Mouse (Mus musculus) WW6 (cell line): ENCODE results near the gene St8sia1.

ENCODE experiments used
- DNase-seq: peaks from one replicate; pipeline ENCODE4 v3.0.0-alpha.2; 2013; ENCODE audit warnings: low read depth, low spot score

St8sia1 gene

DNA sequence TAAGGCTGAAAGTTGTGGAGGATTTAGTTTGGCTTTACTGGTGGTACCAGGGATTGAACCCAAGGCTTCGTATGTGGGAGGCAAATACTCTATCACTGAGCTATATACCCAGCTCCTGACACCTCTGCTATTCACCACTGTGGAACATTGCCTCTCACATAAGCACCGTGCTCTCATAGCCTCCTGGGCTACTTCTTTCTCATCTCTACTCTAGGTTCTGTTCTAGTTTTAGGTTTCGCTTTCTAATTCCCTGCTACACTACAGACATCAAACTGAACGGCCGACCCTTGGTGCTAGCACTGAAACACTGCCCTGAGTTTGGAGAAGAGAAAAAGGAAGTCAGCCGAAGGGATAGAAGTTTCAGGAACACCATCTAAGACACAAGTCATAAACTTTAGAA is 99.1 kb downstream of the St8sia1 start:
- no peak for DNase-seq

DNA sequence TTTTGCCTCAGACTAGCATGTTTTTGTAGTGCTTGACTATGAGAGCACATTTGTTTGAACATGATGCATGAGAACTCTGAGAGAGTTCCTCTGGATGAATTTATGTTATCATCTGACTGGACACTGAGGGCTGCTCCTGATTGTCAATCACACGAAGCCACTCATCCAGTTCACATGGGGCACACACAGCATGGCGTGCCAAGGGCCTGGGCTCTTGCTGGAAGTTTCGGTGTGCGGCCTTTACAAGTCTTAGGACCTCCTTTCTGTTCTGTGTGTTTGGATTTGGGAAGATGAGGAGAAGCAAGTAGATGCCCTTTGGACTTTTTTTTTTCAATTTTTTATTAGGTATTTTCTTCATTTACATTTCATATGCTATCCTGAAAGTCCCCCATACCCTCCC is 100.4 kb downstream of the St8sia1 start:
- no peak for DNase-seq

DNA sequence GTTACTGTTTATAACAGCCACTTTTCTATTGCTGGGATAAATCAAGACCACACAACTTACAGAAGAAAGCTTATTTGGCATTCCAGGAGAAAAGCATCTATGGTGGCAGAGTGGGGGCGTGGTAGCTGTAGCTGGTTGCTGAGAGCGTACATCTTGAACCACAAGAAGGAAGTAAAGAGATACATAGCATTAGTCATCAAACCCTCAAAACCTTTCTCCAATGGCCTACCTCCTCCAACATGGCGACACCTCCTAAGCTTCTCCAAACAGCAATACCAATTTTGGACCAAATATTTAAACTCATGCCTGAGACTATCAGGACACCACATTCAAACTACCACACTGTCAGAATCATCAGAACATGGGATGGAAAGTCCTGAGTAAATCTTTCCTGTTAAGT is 102.0 kb downstream of the St8sia1 start:
- DNase-seq = no peak

DNA sequence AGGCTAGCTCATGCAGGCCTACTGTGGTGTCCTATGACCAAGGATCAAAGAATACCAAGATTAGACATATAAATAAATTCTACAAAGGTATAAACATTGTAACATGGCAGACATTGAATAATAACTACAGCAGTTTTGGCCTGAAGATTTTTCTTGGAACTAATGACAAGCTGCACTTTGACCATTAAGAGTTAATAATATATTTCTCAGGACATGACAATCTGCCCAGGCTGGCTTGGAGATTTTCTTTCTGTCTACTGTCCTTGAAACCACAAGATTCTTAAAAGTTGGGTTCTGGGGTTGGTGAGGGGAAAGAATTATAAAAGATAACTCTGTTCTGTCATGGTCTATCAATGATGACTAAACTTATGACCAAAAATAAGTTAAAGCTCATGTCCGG is 103.9 kb downstream of the St8sia1 start:
- no peak for DNase-seq

DNA sequence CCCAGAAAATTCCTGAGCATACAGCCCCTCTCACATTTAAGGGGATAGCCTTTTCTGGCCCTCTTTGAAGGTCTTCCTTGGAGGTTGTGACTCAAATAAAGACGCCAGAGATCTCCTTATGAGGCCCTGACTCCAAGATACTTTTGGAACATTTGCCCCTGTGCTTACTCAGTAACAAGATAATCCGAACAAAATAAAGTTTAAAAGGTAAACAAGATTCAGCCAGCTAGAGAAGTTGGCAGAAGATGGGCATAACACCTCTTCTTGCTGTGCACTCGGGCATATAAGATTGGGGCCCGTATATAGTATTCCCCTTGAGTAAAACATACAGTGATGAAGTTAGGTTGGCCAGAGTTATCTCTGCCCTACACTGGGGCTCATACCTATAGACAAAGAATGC is 104.3 kb downstream of the St8sia1 start:
- no peak for DNase-seq

DNA sequence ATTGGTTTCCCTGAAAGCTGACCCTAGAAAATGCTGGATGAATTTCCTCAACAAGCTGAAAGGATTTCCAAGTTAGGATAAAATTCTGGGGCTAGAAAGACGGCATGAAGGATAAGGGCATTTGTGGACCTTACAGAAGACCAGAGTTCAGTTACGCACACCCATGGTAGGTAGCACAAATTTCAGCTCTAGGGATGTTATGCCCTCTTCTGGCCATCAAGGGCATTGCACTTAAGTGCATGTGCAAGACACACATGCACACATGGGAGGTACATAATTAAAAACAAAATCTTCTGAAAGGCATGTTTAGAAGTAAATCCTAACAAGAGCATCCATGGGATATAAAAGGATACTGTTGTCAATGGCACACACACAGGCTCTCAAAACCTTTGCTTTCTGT is 105.3 kb downstream of the St8sia1 start:
- DNase-seq = no peak

DNA sequence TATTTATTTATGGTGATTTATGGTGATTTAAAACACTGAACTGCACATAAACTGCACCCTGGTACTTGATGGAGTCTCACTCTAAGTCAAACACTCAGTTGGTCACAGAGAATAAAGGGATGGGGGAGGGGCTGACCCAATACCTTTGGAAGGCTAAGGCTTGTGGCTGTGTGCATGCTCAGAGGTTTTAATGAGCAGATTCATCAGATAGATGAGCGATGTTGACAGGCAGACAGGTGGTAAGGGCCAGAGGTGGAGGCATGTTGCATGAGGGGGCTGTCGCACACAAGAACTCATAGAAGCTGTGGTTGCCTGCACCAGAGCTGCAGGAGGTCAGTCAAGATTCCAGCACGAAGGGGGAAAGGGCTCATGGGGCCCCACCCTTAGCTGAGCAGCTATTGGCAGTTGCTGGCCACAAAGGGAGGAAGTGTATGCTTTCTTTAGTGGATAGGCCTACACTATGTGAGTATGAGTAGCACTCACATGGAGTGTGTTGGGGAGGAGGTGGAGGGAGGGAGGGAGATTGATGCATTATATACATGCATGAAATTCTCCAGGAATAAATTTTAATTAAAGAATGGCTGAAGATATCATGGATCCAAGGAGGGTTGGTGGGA is 107.9 kb downstream of the St8sia1 start:
- DNase-seq = no peak

DNA sequence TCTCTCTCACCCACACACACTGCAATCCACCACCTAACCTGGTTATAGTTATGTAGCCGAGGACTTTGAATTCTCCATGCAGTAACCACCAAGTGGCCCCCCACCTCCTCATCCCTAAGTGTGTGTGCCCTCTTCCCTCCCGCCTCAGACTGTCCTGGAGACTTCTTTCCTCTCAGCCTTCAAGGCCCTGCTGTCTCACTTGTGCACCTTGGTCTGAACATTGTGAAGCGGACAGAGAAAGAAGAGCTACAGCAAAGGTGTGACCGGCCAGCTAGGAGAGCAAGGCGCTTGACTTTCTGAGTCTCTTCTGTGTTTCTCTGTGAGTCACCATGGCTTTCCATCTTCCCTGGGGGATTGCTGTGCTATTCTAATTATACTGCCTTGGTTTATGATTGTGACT is 108.5 kb downstream of the St8sia1 start:
- no peak for DNase-seq

DNA sequence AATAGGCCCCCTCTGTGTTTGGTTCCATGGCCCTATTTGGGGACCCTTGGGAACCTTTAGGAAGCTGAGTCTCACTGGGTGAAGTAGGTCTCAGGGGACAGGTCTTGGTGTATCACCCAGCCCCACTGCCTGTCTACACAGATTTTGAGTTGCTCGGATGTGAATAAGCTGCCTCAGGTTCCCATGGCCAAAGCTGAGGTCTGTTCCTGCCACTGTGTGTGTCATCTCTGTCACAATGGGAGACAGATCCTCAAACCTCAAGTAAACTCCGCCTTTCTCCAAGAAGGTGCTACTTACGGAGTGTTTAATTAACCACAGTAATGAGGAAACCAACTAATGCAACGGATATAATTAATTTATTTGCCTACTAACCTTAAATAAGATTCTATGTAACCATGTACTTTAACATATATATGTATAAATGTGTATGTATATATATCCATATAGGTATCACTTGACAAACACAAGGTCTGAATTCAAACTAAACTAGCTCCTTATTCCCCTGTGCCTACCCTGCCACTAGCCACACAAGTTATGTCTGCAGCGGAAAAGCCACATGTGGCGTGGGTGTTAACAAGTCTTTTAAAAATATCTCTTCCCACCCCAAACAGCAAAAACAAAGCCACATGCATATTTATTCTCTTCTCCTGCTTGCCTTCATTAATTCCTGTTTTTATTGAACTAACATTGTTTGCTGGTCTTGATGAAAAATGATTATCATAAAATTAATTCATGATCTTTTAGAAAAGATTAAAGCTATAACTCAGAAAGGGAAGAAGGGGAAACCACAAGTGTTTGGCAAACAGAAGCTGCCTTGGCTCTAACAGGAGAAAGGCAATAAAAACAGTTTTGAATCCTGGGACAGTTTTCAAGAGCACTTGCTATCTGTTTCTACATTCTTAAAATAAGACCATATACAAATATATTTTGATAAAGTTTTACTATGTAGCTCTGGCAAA is 111.6 kb downstream of the St8sia1 start:
- no peak for DNase-seq

DNA sequence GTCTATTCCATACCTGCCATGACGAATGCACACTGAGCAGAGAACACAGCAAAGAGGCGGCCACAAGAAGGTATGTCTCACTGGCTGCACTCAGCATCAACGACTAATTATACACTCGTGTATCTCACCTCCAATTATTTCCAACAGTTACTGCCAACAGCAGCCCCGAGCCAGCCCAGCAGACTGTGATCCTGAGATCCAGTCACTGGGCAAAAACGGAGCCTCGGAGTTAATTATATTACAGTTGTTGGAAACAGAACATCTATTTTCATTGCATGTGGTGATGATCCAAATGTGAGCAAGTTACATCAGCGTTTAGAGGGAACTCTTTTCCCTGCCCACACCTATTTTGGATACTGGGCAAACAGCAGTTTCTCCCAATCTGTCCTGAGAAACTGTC is 113.8 kb downstream of the St8sia1 start:
- no peak for DNase-seq

DNA sequence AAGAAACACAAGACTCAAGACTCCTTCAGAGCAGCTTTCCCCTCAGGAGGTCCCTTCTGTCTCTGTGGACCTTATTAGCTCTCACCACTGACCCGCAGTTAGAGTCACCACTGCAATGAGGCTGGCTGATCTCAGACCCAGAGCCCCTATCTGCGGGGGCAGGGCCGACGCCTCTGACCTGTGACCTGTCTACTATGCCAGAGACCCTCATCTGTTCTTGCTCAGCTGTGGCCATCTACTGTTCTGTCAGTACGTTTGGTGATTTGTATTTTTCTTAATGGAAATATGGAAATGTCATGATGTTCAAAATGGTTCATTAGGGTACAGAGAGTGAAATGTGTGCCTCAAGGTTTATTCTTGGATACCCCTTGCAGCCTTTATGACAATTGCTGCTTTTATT is 114.9 kb downstream of the St8sia1 start:
- DNase-seq = no peak

DNA sequence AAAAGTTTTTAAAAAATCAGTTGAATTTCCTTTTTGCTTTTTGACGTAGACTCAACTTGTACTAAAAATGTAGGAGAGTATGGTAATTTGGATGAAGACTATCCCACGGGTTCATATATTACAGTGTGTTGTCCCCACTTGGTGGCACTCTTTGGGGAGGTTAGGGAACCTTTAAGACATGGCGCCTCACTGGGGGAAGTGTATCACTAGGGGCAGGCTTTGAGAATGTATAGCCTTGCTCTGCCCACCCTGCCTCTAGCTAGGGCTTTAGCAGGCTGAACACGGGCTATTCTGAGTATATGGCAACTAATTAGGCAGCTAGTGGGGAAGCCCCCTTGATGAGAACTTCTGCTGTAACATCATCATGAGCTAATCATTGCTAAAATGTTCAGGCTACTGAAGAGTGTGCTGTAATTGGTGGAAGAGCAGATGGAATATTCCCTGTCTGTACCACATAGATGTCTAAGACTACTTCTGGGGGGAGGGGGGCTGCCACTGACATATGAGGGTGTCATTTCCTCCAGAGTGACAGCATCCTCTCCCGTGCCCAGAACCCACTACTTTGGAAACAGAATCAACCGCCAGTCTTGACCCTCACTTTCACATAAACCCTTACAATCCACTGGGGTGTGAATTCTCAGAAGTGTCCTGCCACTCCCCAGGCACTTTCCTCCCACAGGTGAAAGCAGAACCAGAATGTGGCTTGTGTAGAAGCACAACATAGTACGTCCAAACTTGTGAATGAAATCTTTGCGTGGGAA is 116.2 kb downstream of the St8sia1 start:
- DNase-seq = no peak

DNA sequence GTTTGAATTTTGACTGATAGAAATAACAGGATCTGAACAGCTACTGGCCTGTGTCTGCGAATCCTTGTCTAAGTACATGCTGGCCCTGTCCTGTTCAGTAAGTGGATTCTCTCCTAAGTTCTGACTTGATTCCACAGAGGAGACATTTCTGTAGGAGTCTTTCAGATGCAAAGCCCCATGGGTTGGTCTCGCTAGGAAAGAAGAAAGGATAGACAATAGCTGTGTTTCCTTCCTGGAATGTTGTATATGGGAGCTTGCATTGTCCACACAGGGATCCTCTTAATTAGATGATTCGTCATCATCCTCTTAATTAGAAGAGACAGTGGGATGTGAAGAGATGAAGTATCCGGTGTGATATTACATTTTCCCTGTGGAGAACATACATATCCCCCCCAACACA is 117.4 kb downstream of the St8sia1 start:
- no peak for DNase-seq

DNA sequence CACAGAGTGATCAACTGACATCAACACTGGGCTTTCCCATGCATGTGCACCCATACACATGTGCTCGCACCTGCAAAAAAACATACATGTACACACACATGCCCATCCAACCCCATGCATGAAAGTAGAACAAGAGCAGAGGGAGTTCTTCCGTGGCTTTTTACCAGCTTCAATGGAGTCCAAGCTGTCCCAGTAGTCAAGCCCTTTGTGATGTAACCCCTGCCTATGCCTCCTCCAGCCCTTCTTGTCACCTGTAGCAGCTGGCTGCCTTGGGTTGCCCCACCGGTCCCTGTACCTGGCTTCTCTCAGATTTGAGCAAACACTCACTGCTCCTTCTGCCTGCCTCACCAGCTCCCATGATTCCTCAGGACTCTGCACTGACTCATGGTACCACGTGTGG is 119.2 kb downstream of the St8sia1 start:
- DNase-seq = no peak

DNA sequence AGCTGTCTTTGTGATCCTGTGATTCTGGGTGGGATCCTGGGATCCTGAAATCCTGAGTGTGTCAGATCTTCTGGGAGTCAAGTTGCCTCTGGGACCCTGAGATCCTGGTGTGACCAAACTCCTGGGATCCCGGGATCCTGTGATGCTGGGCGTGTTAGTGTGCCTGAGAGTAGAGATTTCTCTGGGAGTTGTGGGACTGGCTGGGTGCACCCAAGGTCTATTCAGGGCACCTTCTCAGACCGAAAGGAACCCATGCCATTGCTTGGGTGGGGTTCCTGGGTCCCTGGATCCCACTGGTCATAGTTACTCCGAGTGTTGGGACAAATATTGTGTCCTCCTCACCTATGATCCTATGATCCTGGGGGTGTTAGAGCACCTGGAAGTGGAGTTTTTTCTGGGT is 120.2 kb downstream of the St8sia1 start:
- no peak for DNase-seq

DNA sequence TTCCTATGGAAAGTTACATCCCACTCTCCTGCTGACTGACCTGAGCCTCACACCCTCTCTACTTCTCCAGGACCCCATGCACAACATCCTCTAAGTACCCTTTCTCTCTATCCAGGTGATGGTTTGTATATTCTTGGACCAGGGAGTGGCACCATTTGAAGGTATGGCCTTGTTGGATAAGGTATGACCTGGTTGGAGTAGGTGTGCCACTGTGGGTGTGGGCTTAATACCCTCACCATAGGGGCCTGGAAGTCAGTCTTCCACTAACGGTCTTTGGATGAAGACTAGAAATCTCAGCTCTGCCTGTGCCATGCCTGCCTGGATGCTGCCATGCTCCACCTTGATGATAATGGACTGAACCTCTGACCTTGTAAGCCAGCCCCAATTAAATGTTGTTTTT is 125.8 kb downstream of the St8sia1 start:
- DNase-seq = no peak

DNA sequence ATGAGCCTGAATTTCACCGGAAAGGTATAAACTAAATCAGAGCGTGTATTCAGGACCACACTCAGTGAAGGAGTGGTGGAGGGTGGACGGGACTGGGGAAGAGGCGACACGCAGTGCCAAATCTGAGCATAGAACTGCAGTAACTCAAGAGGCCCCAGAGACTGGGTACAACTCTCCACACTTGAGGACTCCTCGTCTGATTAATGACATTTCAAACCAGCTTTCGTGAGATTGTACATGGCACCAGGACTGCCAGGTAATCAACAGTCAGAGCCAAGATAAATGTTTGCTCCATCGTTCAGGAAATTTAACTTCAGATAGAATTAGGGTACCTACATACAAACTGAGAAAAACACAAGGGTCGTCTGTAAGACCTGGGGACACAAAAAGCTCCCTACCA is 126.9 kb downstream of the St8sia1 start:
- DNase-seq = no peak

DNA sequence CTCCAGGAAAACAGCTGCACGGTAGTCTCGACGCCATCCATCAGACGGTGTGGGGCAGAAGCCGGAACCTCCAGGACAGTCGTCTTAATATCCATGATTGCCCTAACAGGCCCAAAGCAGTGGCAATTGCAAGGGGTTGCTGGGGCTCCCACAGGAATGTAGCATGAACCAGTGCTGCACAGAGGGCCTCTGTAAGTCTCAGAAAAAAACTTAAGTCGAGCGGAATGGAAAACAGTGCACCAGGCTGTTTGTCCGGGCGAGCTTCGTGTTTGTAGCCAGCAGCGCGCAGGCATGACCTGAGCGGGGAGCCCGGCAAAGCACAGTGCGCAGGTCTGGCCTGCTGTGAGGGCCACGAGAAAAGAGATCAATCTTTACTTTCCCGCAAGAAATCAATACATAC is 128.5 kb downstream of the St8sia1 start:
- DNase-seq = no peak

DNA sequence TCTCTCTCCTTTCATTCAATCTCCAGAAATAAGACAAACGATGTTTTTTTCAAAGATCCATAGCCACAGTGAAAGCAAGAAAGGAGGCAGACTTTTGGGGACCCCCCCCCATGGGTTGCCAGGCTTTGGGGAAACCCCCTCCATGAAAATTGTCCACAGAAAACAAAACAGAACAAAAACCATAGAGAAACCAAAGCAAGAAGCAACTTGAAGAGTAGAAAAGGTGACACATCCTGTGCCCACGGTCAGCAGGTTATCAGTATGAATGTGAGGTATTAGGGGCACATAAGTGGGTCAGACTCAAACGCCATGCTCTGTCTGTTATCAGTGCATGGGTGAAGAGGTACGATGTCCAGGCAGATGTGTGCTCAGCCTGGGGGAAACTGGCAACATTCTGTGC is 129.3 kb downstream of the St8sia1 start:
- no peak for DNase-seq

DNA sequence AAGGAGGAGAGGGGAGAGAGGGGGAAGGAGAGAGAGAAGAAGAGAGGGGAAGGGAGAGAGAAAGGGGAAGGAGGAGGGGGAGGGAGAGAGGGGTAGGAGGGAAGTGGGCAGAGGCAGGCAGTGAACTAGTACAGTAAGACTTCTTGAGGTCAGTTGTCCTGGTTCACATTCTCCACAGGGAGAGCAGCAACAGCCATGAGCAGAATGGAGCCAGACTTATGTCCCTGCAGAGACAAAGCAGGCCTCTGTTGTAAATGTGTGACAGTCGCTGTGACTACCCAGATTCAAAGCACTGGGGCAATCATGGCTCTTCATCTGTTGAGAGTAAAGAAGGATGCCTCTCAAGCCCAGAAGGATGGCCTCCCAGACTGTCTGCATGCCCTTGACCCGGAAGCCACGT is 132.5 kb downstream of the St8sia1 start:
- no peak for DNase-seq

DNA sequence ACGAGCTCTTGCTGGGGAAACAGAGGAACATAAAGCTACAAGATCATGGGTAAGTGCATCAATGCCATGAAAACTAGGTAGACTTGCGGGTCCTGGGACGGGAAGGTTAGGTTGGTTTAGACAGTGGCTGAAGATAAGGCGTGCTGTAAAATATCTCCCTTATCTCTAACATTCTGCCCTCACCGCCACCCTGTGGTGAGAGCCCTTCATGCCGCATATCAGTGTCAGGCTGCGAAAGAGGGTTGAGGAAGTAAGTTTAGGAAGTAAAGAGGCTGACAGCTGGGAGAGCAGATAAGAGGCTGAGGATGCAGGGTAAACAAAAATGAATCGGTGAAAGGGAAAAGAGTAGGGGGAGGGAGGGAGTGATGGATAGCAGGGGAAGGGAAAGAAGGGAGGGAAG is 133.0 kb downstream of the St8sia1 start:
- DNase-seq = no peak

DNA sequence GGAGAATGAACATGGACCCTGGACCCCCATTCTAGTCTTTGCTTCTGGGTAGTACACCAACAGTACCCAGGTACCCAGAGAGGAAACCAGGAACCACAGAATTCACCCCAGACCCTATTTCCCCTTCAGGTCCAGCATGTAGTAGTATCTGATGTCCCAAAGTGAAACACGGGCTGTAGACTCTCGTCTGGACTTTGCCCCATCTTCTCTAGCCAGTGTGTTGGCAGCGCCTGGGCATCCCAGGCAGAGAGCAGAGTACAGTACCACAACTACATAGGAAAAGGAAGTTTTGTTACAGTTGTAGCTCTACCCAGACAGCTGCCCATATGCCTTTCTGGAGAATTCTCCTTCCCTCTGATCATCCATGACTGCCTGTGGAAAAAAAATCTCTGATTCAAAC is 134.0 kb downstream of the St8sia1 start:
- no peak for DNase-seq

DNA sequence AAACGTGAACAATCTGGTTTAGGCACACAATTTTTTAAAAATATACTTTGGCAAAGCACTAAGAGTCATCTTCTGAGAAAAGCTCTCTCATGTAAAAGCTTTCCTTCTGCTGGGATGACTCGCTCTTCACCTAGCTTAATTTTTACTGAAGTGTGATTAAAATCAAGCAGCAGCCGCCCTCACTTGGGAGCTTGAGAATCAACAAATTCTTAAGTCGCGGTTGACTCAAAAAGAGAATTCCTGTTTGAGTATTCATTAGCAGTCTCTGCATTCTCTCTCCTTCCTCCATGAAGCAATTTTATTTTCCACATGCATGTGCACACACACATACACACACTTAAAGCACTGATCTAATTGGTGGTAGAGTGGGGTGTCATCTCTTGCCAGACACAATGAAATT is 138.8 kb downstream of the St8sia1 start:
- no peak for DNase-seq
